Mouse (Mus musculus) spleen, postnatal 36 days (tissue): ENCODE measurements around the gene Astn2.

Source experiments
- DNase-seq, 2 experiments: peaks; one replicate each; pipeline ENCODE4 v3.0.0; 2022; ENCODE audit warnings: low spot score in 2 of 2, mixed read lengths in 1 of 2

The Astn2 gene

GRCm38 (mm10) chr4:66170787-66171186 lies 233.6 kb downstream of the Astn2 start:
- DNase-seq: no peak

- DNase-seq: no peak
Observed at GRCm38 (mm10) chr4:66169485-66169884, 234.9 kb downstream of the Astn2 start.

DNA sequence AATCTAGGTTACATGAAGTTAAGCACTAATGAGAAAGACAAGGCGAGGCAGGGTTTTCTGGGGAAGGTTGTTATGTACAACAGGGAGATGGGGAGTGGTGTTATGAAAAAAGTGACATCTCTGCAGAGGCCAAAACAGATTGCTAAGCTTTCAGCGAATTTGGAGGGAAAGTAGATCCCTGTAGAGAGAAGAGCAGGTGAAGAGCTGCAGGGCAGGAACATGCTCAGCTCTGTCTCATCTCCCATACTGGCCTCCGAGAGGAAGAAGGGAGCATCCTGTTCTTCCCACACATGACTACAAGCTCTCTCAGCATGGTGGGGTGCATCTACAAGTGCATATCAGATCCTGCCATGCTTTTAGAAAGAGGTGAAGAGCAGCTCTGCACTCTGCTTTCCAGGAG lies 245.7 kb downstream of the Astn2 start:
- DNase-seq: no peak

DNA sequence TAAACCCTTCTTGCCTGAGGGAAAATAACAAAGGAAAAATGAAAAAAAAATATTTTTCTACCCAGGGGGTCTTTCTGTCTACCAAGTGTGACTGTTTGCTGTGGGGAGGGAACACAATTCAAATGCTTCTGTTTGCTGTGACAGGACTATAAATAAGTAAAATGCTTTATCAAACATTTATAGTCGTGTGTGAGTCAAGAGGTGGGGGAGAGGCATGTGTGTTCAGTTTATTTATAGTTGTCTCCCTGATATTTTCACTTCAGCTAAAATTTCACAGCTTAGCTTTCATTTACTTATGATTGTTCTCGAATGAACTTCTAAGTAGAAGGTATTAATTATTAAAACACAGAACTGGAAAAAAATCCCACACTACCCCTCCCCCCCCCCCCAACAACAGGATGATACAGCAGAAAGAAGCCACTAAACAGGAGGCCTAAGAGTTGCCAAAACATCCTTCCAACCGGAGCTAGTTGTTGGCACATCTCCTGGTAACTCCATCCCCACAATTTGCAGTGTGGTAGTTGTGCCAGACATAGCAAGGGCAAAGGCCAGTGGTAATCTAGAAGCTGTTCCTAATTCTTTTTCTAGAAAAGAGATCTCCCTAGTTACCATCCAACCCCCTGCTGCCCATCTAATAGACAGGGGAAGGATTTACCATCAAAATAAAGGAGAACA lies 246.8 kb downstream of the Astn2 start:
- no peak for DNase-seq

- DNase-seq: no peak
Observed at GRCm38 (mm10) chr4:66146546-66146945, 257.9 kb downstream of the Astn2 start.

DNA sequence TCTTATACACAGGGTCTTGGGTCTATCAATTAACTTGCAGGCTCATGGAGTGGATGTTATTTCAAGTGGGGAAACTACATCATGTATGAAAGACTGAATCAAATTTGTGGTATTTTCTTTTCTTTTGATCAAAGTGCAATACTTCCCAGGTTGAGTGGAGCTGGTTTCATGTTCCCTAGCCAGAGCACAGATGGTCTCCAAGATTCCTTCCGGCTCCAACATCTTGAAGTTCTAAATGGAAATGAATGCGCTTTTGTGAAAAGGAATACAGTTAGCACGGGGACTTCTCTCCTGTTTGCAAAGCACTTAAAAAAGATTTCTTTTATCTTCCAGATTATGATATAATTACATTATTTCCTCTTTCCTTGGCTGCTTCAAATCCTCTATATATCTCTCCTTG lies 278.2 kb downstream of the Astn2 start:
- no peak for DNase-seq

DNA sequence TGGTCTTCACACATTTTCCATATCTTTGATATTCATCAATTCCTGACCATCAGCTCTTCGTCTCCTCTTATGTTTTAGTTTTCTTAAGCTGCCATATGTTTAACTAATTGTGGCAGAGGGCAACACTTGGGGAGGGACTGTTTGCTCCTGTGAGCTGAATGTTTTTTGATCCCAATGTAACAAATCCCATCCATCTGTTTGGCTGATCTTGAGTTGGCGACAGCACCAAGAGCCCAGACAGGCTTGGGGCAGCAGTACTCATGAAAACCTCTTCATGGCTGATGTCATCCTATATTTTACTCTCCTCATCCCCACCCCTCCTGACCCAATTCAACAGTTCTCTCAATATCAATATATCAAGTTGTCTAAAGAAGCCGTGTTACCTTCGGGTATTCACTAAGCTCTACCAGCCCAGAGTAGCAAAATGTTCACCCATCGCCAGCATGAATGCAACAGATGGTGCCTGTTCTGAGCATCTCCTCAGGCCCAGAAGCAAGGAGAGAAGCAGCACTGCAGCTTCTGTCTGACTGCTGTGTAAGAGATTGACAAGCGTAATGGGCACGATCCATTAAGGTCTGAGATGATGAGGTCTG lies 281.5 kb downstream of the Astn2 start:
- no peak for DNase-seq

- DNase-seq: no peak
Observed at GRCm38 (mm10) chr4:66114243-66114642, 290.2 kb downstream of the Astn2 start.

DNA sequence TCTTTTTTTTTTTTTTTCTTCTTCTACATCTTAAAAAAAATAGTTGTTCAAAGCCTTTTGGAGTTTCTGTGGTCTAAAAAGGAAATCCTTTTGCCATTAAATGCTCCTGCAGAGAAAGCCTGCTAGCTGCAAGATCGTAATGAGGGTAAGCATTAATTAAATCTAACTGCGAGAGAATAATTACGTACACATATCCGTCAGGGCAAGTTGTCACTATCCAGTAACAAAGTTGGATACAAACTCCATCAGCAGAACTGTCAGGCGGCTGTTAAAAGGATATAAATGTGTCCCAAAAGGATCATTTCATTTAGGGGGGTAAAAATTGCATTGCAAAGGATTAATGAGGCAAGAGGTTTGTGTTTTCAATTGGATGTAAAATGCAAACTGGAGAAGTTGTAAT lies 302.4 kb downstream of the Astn2 start:
- no peak for DNase-seq

GRCm38 (mm10) chr4:66097629-66098028 lies 306.8 kb downstream of the Astn2 start:
- DNase-seq: no peak

DNA sequence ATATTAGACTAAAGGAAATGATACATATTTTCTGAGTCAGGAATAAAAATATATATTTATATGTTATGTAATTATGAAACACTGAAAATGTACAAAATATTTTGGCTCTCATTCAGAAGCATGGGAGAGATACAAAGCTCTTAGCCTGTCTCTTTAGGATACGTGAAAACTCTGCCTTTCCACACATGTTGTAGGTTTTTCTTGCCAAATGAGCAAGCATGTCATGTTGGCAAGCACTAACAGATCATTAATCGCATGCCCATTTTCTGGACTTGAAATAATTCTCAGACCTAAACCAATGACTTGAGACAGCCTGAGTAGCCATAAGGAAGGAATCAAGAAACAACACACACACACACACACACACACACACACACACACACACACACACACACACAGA lies 308.3 kb downstream of the Astn2 start:
- DNase-seq: no peak

- no peak for DNase-seq
Observed at GRCm38 (mm10) chr4:66057161-66057560, 347.2 kb downstream of the Astn2 start.

GRCm38 (mm10) chr4:66055690-66056089 lies 348.7 kb downstream of the Astn2 start:
- DNase-seq: no peak

- DNase-seq: no peak
Observed at GRCm38 (mm10) chr4:66043014-66043672, 361.3 kb downstream of the Astn2 start.

DNA sequence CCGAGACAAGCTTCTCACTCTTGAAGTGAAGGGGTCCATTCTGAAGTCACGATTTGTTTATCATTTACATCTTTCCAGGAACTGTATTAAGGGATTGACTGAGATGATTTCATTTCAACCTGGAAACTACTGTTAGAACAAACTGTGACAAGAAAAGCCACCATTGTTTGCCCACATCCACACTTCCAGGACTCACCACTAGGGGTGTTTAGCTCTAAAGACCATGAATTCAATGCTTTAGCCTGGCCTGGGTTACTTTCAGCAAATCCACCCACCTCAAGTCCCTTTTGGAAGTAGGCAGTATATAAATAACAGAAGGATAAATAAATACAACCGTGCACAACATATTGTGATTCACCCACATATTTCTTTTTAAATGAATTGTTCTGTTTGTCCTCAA lies 370.6 kb downstream of the Astn2 start:
- DNase-seq: no peak

DNA sequence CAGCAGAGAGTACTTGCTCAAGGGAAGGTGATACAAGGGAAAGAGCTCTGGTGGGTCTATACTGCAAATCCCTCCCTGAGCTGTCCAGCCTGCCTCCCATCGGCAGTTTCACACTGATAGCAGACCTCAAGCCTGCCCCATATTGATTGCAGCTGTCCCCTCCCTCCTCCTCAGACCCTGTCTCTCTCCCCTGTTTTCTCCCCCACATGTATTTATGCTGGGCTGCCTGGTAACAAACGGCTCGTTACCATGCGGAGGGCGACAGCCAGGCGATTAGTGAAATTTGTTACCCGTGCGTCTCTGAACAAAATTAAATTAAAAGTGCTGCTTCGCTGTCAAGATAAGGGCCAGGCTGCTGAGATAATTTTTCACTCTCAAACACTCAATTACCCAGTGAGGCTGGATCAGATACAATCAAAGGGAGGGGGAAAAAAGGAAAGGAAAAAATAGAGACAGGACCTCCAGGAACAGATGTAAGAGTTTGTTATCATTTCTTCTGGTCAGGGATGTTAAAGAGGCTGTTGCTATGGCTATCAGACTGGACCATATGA lies 373.0 kb downstream of the Astn2 start:
- DNase-seq: no peak

DNA sequence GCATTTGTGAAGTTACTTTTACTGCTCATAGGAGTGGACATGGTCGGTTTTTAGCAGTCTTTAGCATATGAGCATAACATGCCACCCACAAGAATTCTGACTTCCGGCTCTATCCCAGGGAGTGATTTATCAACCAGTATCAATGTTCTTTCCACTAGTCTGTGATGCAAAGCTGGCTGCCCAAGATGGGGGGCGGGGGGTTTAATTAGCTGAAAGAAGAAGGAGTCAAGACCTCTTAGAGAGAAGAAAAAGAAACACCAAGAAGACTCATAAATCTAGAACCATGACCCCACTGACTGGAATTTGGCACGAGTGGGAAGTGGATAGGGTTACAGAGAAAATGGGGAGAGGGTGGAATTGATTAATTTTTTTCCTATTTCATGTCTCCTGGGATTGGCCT lies 374.5 kb downstream of the Astn2 start:
- no peak for DNase-seq

DNA sequence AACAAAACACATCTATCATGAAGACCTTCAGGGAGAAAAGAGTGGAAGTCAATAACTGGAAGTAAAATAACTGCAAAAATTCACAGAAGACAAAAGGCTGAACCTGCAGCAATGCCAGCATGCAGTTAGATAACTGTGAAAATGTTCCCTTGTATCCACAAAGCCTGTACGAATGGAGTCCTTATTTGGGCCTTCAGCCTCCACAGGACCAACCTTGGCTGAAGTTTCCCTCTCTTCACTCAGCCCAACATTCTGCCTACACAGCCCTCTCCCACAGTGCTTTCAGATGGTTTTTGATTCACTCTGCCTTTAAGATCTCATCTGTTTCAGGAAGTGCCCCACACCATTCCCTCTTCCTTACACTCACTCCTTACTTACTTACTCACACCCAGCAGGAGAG lies 376.5 kb downstream of the Astn2 start:
- DNase-seq: no peak

DNA sequence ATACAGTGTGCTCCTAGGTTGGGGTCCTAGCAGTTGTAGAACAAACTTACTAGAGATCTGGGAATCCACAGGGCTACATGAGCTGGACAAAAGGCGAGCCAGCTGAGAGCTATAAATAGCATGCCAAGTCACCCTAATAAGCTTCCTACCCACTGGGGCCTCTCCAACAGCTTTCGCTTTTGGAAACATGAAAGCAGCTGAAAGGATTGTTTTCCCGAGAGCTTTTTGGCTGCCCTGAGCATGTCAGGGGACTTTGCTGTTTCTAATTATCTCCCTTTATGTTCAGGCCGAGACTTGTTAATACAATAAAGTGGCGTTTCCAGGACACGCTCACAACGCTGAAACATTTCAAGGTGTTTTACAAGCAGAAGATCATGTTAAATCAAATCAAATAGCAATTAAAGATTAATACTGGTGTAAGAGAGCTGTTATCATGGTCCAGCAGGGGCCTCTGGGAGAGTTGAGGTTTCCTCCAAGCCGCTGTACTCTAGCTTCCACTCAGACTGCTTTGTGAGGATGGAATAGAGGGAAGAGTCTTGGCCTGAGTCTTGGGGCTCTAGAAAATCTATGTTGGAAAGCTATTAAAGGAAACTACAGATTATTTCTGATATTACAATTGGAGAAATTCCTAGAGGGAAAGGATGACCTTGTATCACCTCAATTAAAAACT lies 378.9 kb downstream of the Astn2 start:
- DNase-seq: no peak

GRCm38 (mm10) chr4:66002936-66003335 lies 401.5 kb downstream of the Astn2 start:
- no peak for DNase-seq

DNA sequence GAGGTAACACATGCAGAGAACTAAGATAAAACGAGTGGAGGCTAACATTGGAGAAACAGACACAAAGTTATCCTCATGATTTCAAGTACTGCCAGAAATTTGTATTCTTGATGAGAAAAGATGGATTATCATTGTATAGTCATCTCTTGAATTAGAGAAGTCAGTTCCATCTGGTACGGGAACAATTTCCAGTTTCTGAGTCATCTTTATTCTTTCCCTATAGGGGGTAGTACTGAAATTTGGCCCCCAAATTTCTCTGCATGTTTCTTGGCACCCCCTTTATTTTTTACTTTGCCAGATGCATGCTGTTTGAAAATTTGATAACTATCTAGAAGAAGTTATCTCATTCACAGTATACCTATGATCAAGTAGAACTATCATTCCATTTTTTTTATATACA lies 420.8 kb downstream of the Astn2 start:
- DNase-seq: no peak

GRCm38 (mm10) chr4:65982882-65983281 lies 421.5 kb downstream of the Astn2 start:
- DNase-seq: no peak
